Mouse (Mus musculus) heart, postnatal 0 days (tissue): ENCODE results near the gene Gabrr2.

Experiments
- CTCF ChIP-seq: IDR thresholded peaks from 2 replicates; pipeline ENCODE4 v1.5.1; 2016; ENCODE audit warnings: antibody characterized with exemption, control low read depth, low read depth
- EP300 ChIP-seq: IDR thresholded peaks from 2 replicates; pipeline ENCODE4 v1.6.1; 2016; ENCODE audit warnings: antibody characterized with exemption, low read depth

GRCm38 (mm10) chr4:33078492-33078891 is 15.7 kb downstream of the Gabrr2 start:
- TF ChIP-seq CTCF (no peak), EP300 (no peak)
